Mouse (Mus musculus) neural tube, embryonic 13.5 days (tissue): Measurements from ENCODE around the gene Fam186b. TPM values are rescaled to one million over a fixed set of nuclear protein-coding genes. Genes with fewer than 3 reads are reported as not detected.

Experiments used
- ATAC-seq: fragments of 200-750 bp; cut with Nextera tagmentation; 2 replicates; pipeline ENCODE4 v1.8.0; 2017; ENCODE audit warnings: low read depth, mild to moderate bottlenecking, moderate TSS enrichment, moderate library complexity
- H3K27ac ChIP-seq: fragments of 300-500 bp; sonication (generic); replicated peaks from 2 replicates; pipeline ENCODE4 v1.5.1; 2015; ENCODE audit warnings: moderate library complexity, mild to moderate bottlenecking, inconsistent platforms
- H3K27me3 ChIP-seq: fragments of 300-500 bp; sonication (generic); 2 replicates; pipeline ENCODE4 v1.6.1; 2015; ENCODE audit warnings: mild to moderate bottlenecking, inconsistent platforms
- H3K36me3 ChIP-seq: fragments of 300-500 bp; sonication (generic); 2 replicates; pipeline ENCODE4 v1.6.1; 2015; ENCODE audit warnings: mild to moderate bottlenecking, inconsistent platforms
- H3K4me1 ChIP-seq: fragments of 300-500 bp; sonication (generic); replicated peaks from 2 replicates; pipeline ENCODE4 v1.6.1; 2015; ENCODE audit warnings: inconsistent platforms
- H3K4me2 ChIP-seq: fragments of 300-500 bp; sonication (generic); 2 replicates; pipeline ENCODE4 v1.6.1; 2015; ENCODE audit warnings: inconsistent platforms, mild to moderate bottlenecking, moderate library complexity
- H3K4me3 ChIP-seq: fragments of 300-500 bp; sonication (generic); 2 replicates; pipeline ENCODE4 v1.5.1; 2015; ENCODE audit warnings: mild to moderate bottlenecking, inconsistent platforms
- H3K9ac ChIP-seq: fragments of 300-500 bp; sonication (generic); 2 replicates; pipeline ENCODE4 v1.6.1; 2015; ENCODE audit warnings: moderate library complexity, mild to moderate bottlenecking, inconsistent platforms
- H3K9me3 ChIP-seq: fragments of 300-500 bp; sonication (generic); 2 replicates; pipeline ENCODE4 v1.6.1; 2016; ENCODE audit warnings: inconsistent platforms
- WGBS: fragments of 180-500 bp; shearing (Covaris S2); methylation state at CpG from one replicate; pipeline ENCODE4 v1.1.7; 2015; 5-methylcytosine and 5-hydroxymethylcytosine counted together
- polyA plus RNA-seq: library from polyadenylated mRNA; unstranded; fragments of >200 nt; fragmentation: Nextera tagmentation; extraction: Ambion mirVana; gene quantifications from 2 replicates; pipeline ENCODE4 v1.2.1, GENCODE M21; 2015

The Fam186b gene
- polyA plus RNA-seq, 1 experiment from 2014 or later, result 0.54 TPM

DNA sequence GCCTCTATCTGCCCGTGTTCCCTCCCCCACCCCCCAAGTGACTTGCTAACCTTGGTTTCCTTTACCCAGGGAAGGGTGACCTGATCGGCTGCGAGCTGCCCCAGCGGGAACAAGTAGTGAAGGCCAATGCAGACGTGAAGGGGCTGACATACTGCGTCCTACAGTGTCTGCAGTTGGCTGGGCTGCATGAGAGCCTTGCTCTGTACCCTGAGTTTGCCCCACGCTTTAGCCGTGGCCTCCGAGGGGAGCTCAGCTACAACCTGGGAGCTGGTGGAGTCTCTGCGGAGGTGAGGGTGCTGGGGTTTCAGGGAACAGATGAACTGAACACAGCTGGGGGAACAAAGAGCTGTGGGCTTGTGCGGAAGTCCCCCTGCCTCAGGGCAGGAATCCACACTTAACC is 57.7 kb downstream of the Fam186b start:
- ATAC-seq, result no peak
- no peak overlapping the region for H3K9ac ChIP-seq
- H3K27ac ChIP-seq, result no peak overlapping the region
- H3K9me3 ChIP-seq, result no peaks in the 10 kb centered on the region
- peaks cover 13% of the 10 kb centered on the region for H3K27me3 ChIP-seq
- H3K36me3 ChIP-seq, result peaks cover 25% of the 10 kb centered on the region
- no peak overlapping the region for H3K4me2 ChIP-seq
- 65% methylated on average over 11 of the region's 11 CpGs for WGBS
- H3K4me3 ChIP-seq, result no peak overlapping the region
- H3K4me1 ChIP-seq, result no peaks in the 10 kb centered on the region

DNA sequence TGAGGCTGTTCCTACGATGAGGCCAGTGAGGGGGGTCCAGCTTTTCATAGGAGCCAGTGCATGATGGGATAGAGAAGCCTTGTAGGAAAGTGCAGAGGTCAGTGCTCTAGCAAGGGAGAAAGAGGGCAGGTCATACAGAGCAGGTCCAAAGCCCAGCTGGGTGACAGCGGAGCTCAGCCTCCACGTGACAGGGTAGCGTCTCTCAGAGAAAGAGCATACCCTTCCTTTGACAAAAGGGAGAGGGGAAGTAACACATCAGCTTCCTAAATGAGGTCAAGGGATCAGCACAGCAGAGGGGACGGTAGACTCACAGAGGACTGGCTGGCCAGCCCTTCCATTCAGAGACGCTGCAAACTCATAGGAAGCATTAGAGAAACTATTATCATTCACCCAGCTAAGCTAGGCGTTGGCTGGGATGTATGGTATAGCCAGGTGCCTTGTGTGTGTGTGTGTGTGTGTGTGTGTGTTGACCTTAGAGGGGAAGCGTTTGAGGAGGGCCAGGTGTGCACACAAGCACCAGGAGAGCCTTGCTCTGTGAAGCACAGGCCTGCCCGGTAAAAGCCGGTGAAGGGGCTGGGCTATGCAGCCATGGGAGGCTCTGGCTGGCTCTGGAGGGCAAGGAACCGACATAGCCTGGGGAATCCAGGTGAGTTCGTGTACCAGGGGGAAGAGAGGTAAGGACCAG is 61.2 kb downstream of the Fam186b start:
- WGBS, result 61% methylated on average over 12 of the region's 12 CpGs
- ATAC-seq, result no peak
- no peaks in the 10 kb centered on the region for H3K4me1 ChIP-seq
- no peak overlapping the region for H3K4me2 ChIP-seq
- no peaks in the 10 kb centered on the region for H3K36me3 ChIP-seq
- H3K4me3 ChIP-seq, result no peak overlapping the region
- no peak overlapping the region for H3K9ac ChIP-seq
- H3K27me3 ChIP-seq, result peaks cover 42% of the 10 kb centered on the region
- H3K9me3 ChIP-seq, result no peaks in the 10 kb centered on the region
- H3K27ac ChIP-seq, result no peak overlapping the region

DNA sequence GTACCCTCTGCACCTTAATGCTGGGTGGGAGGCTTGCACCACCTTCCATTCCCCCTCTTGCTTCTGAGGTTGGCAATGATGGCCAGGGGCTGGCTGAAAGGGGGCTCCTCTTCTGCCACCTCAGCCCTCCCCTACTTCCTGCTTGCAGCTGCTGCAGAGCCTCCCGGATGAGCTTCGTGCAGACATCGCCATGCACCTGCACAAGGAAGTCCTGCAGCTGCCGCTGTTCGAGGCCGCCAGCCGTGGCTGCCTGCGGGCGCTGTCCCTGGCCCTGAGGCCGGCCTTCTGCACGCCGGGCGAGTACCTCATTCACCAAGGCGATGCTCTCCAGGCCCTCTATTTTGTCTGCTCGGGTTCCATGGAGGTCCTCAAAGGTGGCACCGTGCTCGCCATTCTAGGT is 62.0 kb downstream of the Fam186b start:
- Histone ChIP-seq H3K4me3 (no peak overlapping the region), H3K36me3 (no peaks in the 10 kb centered on the region), H3K4me1 (no peaks in the 10 kb centered on the region), H3K9me3 (no peaks in the 10 kb centered on the region), H3K27ac (no peak overlapping the region), H3K4me2 (no peak overlapping the region), H3K9ac (0 out of 2 replicates have a peak overlapping the region, but pooled peaks have one; percentile 13), H3K27me3 (peaks cover 49% of the 10 kb centered on the region)
- no peak for ATAC-seq
- WGBS, result 59% methylated on average over 17 of the region's 17 CpGs

DNA sequence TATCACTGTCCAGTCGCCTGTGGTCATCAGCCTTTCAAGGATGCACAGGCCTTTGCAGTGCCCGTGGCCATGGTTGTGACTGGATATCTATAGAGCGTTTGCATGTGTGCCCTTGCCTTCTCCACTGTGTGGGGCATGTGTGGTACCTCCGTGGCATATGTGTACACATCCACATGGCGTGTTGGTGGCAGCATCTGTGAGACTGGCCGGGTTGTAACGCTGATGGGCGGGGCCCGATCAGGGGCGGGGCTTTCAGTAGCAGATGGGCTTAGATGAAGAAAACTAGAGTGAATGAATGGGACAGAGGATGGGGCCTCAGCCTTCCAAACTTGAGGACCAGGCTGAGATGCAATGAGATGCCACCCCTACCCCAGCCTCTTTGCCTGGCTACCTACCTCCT is 63.7 kb downstream of the Fam186b start:
- H3K4me2 ChIP-seq, result no peak overlapping the region
- 70% methylated on average over 10 of the region's 10 CpGs for WGBS
- ATAC-seq, result no peak
- H3K9me3 ChIP-seq, result no peaks in the 10 kb centered on the region
- no peak overlapping the region for H3K9ac ChIP-seq
- H3K27ac ChIP-seq, result no peak overlapping the region
- no peak overlapping the region for H3K4me3 ChIP-seq
- peaks cover 66% of the 10 kb centered on the region for H3K27me3 ChIP-seq
- no peaks in the 10 kb centered on the region for H3K36me3 ChIP-seq
- no peaks in the 10 kb centered on the region for H3K4me1 ChIP-seq

DNA sequence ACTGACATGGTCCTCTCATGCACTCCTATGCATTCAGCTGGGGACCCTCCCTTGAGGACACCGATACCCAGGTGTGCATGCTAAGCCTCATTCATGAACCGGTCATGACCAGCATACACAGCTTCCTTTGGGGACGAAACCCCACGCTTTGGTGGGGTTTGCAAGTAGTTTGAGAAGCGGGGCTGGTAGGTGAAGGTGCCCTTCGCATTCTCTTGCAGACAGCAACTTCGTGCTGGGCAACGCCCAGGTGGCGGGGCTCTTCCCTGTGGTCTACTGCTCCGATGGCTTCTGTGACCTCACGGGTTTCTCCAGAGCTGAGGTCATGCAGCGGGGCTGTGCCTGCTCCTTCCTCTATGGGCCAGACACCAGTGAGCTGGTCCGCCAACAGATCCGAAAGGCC is 69.6 kb downstream of the Fam186b start:
- H3K4me1 ChIP-seq, result peaks cover 36% of the 10 kb centered on the region
- H3K4me2 ChIP-seq, result peak overlapping the region; percentile 56
- no peaks in the 10 kb centered on the region for H3K36me3 ChIP-seq
- no peaks in the 10 kb centered on the region for H3K9me3 ChIP-seq
- no peak overlapping the region for H3K9ac ChIP-seq
- H3K27me3 ChIP-seq, result peaks cover 97% of the 10 kb centered on the region
- WGBS, result 17% methylated on average over 14 of the region's 14 CpGs
- H3K27ac ChIP-seq, result no peak overlapping the region
- 0 out of 2 replicates have a peak overlapping the region, but pooled peaks have one; percentile 10 for H3K4me3 ChIP-seq
- ATAC-seq, result no peak

DNA sequence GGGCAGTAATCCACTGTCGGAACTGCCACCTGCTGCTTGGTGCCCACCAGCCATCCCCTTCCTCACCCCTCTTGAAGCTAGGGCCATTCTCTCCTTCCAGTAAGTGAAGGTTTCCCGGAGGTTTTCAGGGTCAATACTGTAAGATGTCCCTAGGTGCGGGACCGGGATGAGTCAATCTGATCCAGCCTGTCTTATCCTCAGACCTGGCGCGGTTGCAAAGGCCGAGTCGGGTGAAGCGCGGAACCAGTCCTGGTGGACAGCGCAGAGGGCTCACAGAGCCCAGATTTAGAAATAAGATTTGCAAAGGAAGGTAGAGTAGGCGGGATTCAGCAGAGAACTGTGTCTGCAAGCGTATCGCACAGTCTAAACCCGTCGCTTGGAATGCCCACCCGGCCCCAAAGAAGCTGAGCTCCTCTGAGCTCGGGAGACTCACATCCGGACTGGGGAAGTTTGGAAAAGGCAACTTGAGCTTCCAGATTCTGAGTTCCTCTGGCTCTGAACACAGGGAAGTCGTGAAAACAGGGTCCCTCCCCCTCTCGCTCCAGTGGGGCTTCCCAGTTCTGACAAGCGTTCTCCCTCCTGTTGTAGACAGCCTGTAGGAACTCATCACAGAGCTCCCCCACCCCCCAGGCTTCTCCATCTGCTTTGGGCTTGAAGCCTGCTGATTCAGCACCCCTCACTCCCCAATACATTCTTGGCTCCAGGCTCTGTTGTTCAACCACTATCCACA is 70.4 kb downstream of the Fam186b start:
- H3K9me3 ChIP-seq, result no peaks in the 10 kb centered on the region
- no peak overlapping the region for H3K27ac ChIP-seq
- 2% methylated on average over 22 of the region's 22 CpGs for WGBS
- H3K4me1 ChIP-seq, result peaks cover 36% of the 10 kb centered on the region
- H3K4me2 ChIP-seq, result peak overlapping the region; percentile 56
- 0 out of 2 replicates have a peak, but pooled peaks have one; percentile 13 for ATAC-seq
- peak overlapping the region; percentile 40 for H3K4me3 ChIP-seq
- no peaks in the 10 kb centered on the region for H3K36me3 ChIP-seq
- H3K27me3 ChIP-seq, result peaks cover 100% of the 10 kb centered on the region
- 0 out of 2 replicates have a peak overlapping the region, but pooled peaks have one; percentile 45 for H3K9ac ChIP-seq

DNA sequence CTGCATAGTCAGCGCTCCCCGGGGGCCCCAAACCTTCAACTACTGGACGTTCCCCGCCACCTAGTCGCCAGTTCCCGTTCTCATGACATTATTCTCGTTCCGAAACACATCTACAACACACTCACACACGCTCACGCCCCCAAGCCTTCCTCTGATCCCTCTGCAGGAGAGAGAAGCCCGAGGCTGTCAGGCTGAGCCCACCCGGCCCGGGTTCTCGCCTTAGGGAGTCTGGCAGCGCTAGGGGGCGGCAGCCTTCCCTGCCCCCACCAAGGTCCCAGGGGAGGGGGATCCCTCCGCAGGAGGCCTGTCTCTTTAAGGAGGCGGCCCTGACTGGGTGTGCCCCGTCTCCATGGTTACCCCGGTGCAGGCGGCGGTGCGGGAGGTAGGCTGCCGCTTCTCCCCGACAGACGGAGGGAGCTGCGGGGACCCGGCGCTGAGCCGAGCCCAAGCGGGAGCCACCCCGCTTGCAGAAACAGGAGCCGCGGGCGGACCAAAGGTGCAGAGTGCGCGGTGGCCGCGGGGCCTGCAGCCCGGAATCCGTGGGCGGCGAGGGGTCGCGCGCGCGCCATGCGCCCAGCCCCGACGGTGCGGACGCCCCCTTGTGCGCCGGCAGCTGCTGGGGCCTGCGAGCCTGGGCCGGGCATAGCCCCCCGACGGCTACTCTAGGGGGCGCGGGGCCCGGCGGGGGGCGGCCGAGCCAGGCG is 71.3 kb downstream of the Fam186b start, which contains the start of gene Kcnh3:
Gene Kcnh3 (plus strand): TSS at position 654 of the 704 bp plus-strand sequence.
- 0 out of 2 replicates have a peak, but pooled peaks have one; percentile 40 for ATAC-seq
- Histone ChIP-seq H3K27ac (no peak within 1 kb of the TSS), H3K36me3 (no peaks in the 10 kb centered on the region), H3K9ac (peak within 1 kb of the TSS; percentile 45), H3K4me3 (peak within 1 kb of the TSS; percentile 40), H3K4me1 (peaks cover 36% of the 10 kb centered on the region), H3K4me2 (peak within 1 kb of the TSS; percentile 56), H3K27me3 (peaks cover 100% of the 10 kb centered on the region), H3K9me3 (no peaks in the 10 kb centered on the region)
- under 1% methylated on average over 64 of the region's 66 CpGs for WGBS

DNA sequence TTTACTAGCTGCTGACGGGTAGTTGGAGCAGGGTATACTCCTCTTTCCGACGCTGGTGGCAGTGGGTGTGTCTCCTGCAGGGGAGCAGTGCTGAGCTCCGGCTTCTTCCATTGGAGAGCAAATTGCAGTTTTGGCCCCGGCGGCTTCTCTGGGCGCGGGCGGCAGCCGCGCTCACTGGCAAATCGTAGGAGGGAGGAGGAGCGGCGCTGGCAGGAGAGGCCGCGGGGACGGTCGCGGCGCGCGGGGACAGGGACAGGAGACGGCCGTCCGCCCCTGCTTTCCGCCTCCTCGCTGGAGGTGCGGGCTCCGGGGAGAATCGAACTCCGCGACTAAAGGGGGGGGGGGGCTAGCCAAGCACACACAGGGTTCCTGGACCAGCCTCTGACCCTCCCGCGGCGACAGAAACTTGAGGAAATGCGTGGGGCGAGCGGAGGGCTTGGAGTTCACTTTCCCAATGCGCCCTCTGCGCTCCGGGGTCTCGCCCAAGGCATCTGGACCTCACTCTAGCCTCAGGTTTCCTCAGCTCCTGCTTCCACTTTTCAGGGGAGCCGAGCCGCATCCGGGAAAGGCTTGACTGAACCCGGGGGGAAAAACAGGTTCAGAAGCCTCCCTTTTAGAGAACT is 72.0 kb downstream of the Fam186b start:
- H3K27ac ChIP-seq, result no peak overlapping the region
- no peak for ATAC-seq
- H3K4me3 ChIP-seq, result peak overlapping the region; percentile 40
- H3K4me2 ChIP-seq, result peak overlapping the region; percentile 56
- H3K36me3 ChIP-seq, result no peaks in the 10 kb centered on the region
- peaks cover 96% of the 10 kb centered on the region for H3K27me3 ChIP-seq
- peaks cover 36% of the 10 kb centered on the region for H3K4me1 ChIP-seq
- WGBS, result under 1% methylated on average over 40 of the region's 46 CpGs
- no peaks in the 10 kb centered on the region for H3K9me3 ChIP-seq
- peak overlapping the region; percentile 45 for H3K9ac ChIP-seq

DNA sequence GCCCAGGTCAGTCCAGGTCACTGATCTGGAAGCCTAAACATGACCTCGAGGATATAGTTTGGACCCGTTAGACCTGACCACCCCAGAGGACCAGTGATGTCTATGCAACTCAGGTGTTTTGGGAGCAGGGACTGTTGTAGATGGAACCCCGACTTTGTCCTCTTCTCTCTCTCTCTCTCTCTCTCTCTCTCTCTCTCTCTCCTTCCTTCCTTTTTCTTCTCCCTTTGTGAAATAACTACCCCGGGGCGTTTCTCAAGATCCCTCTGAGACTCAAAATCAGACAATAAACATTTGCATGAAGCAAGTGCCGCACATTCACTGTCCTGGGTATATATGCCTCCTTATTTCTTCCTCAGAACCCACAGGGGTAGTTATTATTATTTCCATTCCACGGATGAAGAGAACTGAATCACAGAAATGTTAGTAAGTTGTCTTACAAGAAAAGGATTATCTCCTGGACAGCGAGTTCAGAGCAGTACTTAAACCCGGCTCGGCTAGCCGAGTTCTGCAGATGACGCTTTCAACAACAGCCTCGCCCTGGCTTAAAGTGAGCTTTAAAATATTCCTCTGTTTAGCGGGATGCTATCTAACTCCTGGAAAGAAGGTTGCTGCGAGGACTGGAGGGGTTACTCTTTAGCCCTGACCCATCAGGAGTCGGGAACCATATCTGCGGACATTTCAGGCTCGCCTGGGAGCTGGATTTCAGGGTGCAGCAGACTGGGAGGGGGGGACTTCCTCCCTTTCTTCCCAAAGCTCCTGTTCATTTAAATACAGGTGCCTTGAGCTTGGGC is 72.7 kb downstream of the Fam186b start:
- no peak for ATAC-seq
- WGBS, result 5% methylated on average over 18 of the region's 18 CpGs
- peak overlapping the region; percentile 45 for H3K9ac ChIP-seq
- peak overlapping the region; percentile 40 for H3K4me3 ChIP-seq
- no peaks in the 10 kb centered on the region for H3K9me3 ChIP-seq
- H3K4me1 ChIP-seq, result peaks cover 36% of the 10 kb centered on the region
- no peaks in the 10 kb centered on the region for H3K36me3 ChIP-seq
- peaks cover 89% of the 10 kb centered on the region for H3K27me3 ChIP-seq
- H3K4me2 ChIP-seq, result peak overlapping the region; percentile 56
- H3K27ac ChIP-seq, result no peak overlapping the region

DNA sequence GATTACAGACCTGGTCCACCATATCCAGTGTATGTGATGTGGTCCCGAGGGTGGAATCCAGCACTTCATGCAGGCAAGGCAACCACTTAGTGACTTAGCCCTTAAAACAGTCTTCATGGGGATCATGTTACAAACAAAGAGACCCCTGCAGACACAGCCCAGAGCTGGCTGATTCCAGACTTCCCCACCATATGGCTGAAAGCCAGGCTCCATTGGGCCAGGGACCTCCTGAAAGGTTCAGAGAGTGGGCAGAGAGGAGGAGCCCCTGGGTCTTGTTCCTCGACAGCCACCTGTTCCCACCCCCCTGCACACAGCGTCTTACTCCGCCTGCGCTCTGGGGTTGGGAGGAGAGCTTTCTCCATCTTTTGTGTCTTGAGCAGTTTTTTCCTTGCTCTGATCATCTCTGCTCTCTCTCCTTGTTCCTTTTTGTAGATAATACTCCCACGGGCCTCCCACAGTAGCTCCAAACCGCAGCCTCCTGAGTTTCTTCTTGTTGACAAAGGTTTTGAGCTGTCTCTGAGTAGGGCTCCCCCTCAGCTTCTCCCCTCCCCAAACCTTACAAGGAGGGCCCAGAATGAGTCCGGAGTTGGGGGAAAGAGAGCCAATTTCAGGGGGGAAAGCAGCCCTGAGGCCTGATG is 74.3 kb downstream of the Fam186b start:
- H3K27ac ChIP-seq, result no peak overlapping the region
- H3K4me2 ChIP-seq, result no peak overlapping the region
- no peaks in the 10 kb centered on the region for H3K9me3 ChIP-seq
- no peak for ATAC-seq
- no peak overlapping the region for H3K9ac ChIP-seq
- H3K36me3 ChIP-seq, result no peaks in the 10 kb centered on the region
- WGBS, result 7% methylated on average over 8 of the region's 8 CpGs
- no peak overlapping the region for H3K4me3 ChIP-seq
- H3K27me3 ChIP-seq, result peaks cover 74% of the 10 kb centered on the region
- peaks cover 36% of the 10 kb centered on the region for H3K4me1 ChIP-seq
